Mouse (Mus musculus): ENCODE data around the gene Gm10320.

Gene Gm10320

GRCm38 (mm10) chr13:98503601-98504000 is 11.8 kb upstream of the Gm10320 start:
- DNase-seq (ENCODE audit: low spot score), result no peak

DNA sequence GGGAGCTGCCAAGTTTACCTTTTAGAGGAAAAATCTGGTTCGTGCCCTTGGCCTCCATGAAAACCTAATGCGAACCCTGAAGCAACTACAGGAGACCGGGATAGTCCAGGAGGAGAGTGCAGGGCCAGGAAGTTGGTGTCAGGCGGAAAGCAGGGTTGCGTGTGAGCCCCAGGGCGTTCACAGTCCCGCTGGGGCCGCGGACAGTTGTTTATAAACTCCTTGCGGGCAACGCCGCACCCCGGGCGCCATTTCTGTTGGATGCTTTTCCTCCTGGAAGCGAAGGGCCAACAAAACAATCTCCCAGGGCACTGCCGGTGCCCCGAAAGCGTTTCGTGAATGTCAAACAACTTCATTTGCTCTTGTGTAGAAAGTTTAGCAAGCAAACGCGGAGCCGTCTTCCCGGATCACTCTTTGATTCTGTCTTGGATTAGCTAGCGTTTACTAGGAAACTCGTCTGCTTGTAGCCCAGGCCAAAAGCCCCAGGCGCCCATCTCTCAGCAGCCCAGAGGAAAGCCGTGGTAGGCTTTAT is 11.1 kb upstream of the Gm10320 start:
- no peak for DNase-seq (ENCODE audit: low spot score)

DNA sequence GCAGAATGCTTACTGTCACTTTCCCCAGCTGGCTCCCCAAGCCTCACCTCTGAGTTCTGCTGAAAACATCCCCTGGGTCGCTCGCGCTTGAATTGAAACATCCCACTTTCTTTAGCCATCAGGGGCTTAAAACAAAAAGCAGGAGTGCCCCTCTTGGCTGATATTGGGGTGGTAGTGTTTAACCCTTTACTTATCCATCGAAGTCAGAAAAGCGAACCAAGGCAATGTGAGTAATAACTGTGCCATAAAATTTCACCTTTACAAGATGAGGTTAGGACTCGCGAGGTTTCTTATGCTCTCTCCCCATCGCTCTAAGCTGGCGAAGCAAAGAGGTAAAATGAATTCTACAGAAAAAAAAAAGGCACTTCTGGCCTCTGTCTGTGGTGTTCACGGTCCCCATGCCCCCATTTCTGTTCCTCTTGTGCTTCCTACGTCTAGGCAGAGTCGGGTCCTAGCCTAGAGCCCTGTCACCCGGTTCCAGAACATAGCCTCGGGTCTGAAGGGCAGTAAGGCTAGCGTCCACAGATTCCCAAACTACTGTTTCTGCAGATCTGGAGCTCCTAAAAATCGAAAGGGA is 10.5 kb upstream of the Gm10320 start:
- no peak for DNase-seq (ENCODE audit: low spot score)

GRCm38 (mm10) chr13:98501321-98501720 is 9.5 kb upstream of the Gm10320 start:
- no peak for DNase-seq (ENCODE audit: low spot score)

DNA sequence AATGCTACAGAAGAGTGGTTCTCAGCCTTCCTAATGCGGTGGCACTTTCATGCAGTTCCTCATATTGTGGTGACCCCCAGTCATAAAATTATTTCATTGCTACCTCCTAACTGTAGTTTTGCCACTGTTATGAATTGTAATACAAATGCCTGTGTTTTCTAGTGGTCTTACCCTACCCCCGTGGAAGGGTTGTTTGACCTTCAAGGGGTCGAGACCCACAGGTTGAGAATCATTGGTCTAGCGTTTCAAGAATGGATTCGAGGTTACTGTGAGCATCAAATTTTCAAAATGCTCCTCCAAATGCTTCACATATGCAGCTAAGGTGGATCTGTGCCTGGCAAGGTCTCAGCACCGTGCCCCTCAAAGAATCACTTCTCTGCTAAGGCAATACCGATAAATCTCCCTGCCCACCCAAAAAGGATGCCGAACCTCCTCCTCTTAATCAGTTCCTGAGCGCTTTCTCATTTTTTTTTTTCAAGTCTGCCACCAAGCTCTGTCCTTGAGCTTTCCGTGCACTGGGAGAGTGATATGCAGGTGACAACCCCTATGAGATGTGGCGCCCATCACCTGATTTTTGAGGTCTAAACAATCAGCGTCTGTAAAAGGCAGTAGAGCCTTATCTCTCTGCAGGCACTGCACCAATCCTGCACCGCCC is 8.8 kb upstream of the Gm10320 start:
- DNase-seq (ENCODE audit: low spot score), result no peak

GRCm38 (mm10) chr13:98498561-98498960 is 6.8 kb upstream of the Gm10320 start:
- DNase-seq (ENCODE audit: low spot score), result no peak

GRCm38 (mm10) chr13:98498080-98498479 is 6.3 kb upstream of the Gm10320 start:
- no peak for DNase-seq (ENCODE audit: low spot score)

- DNase-seq (ENCODE audit: low spot score), result no peak
Measured at GRCm38 (mm10) chr13:98496917-98497870, 5.4 kb upstream of the Gm10320 start.

- no peak for DNase-seq (ENCODE audit: low spot score)
Measured at GRCm38 (mm10) chr13:98494492-98495064, 2.8 kb upstream of the Gm10320 start.

DNA sequence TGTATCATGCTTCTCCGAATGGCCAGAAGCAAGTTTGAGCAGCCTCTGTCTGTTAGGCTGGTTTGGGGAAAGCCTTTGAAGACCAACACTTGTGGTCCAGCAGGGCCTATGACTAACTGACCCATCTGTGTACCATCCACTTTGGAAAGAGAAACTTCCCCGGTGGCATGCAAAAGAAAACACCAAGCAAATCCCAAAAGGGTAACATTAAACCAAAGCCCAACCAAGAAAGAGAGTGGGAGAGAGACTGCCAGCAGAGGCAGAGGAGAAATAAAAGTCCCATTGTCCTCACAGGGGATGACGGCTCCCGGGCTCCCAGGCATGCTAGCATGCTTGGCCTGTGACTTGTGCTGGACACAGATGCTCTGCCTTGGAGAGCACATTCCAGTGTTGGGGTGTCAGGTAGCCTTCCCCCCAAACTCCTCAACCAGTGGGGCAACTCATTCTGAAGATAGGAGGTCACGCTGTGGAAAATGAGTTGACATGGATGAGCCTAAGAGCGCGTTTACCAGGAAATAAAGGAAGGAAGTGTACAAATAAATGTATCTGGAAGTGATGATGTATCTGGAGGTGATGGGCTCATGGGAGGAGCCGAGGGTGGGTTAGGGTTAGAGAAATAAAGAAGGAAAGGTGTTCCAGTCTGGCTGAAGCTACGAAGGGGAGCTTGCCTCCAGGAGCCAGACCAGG is 911 bp upstream of the Gm10320 start:
- DNase-seq (ENCODE audit: low spot score), result no peak

DNA sequence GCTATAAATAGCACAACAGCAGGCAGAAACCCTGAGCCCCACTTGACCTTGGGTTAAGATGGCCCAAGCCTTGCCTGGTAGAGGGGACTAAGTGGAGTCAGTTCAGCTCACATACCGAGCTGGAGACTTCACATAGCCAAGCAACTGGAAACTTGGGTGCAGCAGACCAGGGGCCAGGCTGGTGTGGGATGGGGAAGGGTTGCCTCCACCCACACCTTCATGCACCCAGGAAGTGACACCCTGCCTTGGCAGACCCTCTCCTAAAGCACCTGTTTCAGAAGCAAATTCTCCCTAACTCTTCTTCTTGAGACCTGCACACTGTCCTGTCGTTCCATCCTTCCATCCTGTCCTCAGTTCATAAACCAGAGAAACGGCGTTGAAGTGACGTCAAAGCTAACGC is 5.1 kb downstream of the Gm10320 start:
- no peak for DNase-seq (ENCODE audit: low spot score)

DNA sequence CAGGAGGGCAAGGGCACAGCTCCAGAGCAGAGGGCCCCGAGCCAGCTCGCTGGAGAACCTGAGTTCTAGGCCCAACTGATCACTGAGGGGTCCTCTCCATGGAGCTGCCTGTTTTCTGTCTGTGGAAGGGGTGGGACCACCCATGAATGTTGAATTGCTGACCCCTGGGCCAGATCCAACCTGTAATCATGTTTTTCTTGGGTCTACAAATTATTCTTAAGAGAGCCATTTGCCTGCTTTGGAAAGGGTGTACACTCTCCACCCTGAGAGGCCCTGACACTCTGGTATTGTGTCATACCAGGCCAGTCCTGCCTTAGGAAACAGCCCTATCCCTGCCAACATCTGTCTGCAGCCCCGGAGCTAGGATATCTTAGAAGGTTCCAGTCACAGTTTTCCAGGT is 5.6 kb downstream of the Gm10320 start:
- no peak for DNase-seq (ENCODE audit: low spot score)

GRCm38 (mm10) chr13:98485440-98485839 is 6.4 kb downstream of the Gm10320 start:
- DNase-seq (ENCODE audit: low spot score), result no peak

DNA sequence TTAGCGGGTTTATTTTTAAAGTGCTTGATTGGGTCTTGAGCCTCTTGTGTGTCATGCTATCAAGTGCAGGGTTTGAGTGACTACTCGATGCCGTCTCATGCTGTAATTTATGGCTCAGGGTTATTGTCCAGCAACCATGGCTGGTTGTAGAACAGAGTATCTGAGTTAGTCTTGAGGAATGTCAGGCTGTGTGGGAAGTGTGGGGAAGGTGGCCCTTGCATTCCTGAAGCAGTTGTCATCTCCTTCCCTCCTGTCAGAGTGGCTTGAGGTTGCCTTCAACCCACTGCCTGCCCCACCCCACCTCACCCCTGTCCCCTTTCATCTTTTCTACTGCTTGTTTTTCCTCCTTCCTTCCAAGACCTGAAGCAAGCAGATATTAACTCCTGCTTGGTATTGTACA is 13.8 kb downstream of the Gm10320 start:
- no peak for DNase-seq (ENCODE audit: low spot score)

GRCm38 (mm10) chr13:98476839-98477495 is 14.8 kb downstream of the Gm10320 start:
- no peak for DNase-seq (ENCODE audit: low spot score)

DNA sequence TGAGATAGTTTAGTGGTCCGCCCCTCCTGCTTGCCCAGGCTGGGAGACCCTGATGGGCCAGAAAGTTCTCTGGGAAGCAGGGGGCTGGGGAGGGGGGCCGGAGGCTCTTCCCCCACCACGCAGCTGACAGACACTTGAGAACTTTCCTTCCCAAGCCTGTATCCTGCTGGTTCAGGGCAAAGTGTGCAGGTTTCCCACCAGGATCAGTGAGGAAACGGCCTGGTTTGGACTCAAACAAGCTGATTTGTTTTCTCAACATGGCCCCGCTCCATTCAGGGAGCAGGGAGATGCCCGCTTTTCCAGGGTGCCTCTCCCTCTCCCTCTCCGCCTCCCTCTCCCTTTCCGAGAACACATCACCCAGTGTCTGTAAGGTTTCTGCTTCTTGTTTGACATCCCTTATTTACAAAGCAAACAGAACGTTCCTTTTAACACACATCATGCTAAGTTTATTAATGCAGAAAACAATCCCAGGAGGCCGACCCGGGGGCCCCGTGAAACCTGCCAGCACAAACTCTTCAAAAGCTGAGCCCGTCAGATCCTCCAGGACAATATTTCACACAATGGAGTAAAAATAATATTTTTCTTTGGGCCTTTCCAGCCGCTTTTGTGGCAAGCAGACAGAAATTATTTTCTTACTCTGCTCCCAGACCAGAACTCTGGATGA is 15.5 kb downstream of the Gm10320 start:
- DNase-seq (ENCODE audit: low spot score), result no peak

DNA sequence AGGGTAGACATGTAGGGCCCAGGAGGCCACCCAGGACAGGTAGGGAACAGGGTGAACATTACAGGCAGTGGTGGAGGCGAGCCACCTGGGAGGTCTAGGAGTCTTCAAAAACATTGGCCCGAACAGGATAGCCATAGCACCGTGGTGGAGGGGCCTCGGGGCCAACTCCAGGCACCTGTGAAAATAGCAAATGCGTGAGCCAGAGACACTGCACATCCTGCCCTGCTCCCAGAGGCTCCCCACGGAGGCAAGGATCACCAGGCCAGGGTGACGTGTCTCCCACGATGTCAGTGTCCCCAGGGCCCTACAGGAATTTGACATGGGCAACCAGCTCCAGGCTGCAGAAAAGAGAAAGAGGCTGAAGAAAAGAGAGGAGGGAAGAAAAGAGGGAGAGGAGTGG is 16.1 kb downstream of the Gm10320 start:
- no peak for DNase-seq (ENCODE audit: low spot score)

DNA sequence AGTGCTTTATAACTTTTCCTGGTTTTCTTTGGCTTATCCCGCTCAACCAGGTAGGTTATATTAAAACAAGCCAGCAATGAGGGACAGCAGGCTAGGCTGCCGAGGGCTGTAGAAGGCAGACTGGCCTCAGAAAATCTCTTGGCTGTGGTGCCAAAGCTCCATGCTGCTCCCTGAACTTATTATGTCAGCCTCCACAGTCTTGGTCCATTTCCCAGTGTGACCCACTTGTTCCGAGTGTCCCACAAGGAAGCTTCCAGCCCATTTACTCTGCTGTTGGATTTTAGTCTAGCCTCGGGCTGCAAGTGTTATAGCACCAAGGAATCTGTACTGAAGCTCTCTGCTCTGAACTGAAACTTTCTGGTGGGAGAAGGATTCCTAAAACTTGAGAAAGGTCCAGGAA is 18.8 kb downstream of the Gm10320 start:
- DNase-seq (ENCODE audit: low spot score), result no peak

DNA sequence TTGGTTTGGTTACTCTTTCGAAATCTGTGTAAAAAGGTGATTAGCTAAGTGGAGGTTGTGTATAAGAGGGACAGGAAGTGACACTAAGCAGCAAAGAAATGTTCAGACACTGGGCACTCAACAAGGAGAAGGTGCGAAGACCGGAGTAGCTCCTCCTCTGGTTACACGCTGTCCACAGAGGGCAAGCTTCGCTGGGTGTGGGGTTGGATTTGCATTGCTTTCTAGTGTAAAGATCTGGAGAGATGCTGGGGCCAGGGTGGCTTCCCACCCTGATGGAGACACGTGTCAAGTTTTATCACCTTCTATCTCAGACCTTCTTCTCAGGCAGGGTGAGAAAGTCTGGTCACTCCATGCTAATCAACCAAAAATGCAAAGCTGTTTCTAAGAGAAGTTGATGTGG is 20.0 kb downstream of the Gm10320 start:
- no peak for DNase-seq (ENCODE audit: low spot score)

DNA sequence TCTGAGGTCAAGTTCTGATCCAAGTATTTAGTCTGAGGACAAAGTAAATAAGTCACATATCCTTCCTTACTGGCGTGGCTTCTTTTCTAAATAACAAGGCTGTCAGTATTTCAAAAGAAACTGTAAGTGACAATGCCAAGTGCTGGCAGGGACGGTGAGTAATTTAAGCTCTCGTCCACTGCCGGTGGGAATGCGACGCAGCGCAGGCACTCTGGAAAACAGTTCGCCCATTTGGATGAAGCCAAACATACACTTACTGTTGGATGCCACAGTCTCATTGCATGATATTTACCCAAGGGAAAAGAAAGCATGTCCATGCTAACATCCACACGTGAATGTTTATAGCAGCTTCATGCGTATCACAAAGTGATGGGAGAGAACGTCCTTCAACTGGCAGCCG is 21.5 kb downstream of the Gm10320 start:
- DNase-seq (ENCODE audit: low spot score), result no peak

- no peak for DNase-seq (ENCODE audit: low spot score)
Measured at GRCm38 (mm10) chr13:98469916-98470315, 21.9 kb downstream of the Gm10320 start.
